Mouse (Mus musculus): ENCODE results near the gene Erfe. TPM values are rescaled to one million over a fixed set of nuclear protein-coding genes. Genes with fewer than 3 reads are reported as not detected.

Erfe gene
- polyA plus RNA-seq (2015; fragmentation: Nextera tagmentation; extraction: Ambion mirVana): 0.47 and 0.71 TPM in 2 replicates

- H3K36me3 ChIP-seq (ENCODE audit: insufficient read depth, low read length): peaks cover 9% of the 10 kb centered on the region
- no peaks in the 10 kb centered on the region for H3K27me3 ChIP-seq (replicated peaks; ENCODE audit: insufficient read depth, low read length)
- H3K9me3 ChIP-seq (ENCODE audit: low read length): no peaks in the 10 kb centered on the region
- TF ChIP-seq EP300 (IDR thresholded peaks at IDR 0.05) (no peak), CTCF (IDR thresholded peaks at IDR 0.05) (peak; percentile 88)
- peak within 1 kb of the TSS; percentile 34 for H3K4me3 ChIP-seq (ENCODE audit: low read depth, low read length)
- ATAC-seq (peak; percentile 75), DNase-seq (ENCODE audit: low spot score) (peak; percentile 76)
- WGBS: 4% methylated on average over 42 of the region's 68 CpGs
- peak within 1 kb of the TSS; percentile 84 for H3K4me2 ChIP-seq (replicated peaks; ENCODE audit: low read depth, low read length)
- H3K9ac ChIP-seq (replicated peaks; ENCODE audit: low read depth): peak within 1 kb of the TSS; percentile 29
- H3K4me1 ChIP-seq (ENCODE audit: insufficient read depth, low read depth, low read length): no peaks in the 10 kb centered on the region
- no peak within 1 kb of the TSS for H3K27ac ChIP-seq (ENCODE audit: low read length)
These were observed at the start of gene Erfe for GRCm38 (mm10) chr1:91366215-91367108. Gene Erfe (plus strand): TSS chr1:91366430.

GRCm38 (mm10) chr1:91317656-91318055, 48.6 kb upstream of the Erfe start:
- 80% methylated on average over 6 of the region's 6 CpGs for WGBS
- Histone ChIP-seq H3K27me3 (replicated peaks; ENCODE audit: insufficient read depth, low read length) (no peaks in the 10 kb centered on the region), H3K36me3 (ENCODE audit: insufficient read depth, low read length) (no peaks in the 10 kb centered on the region), H3K27ac (ENCODE audit: low read length) (no peak overlapping the region), H3K4me3 (ENCODE audit: low read depth, low read length) (no peak overlapping the region), H3K9me3 (ENCODE audit: low read length) (no peaks in the 10 kb centered on the region), H3K4me1 (ENCODE audit: insufficient read depth, low read depth, low read length) (no peaks in the 10 kb centered on the region), H3K4me2 (replicated peaks; ENCODE audit: low read depth, low read length) (no peak overlapping the region), H3K9ac (replicated peaks; ENCODE audit: low read depth) (no peak overlapping the region)
- no peak for DNase-seq (ENCODE audit: low spot score)
- TF ChIP-seq EP300 (IDR thresholded peaks at IDR 0.05) (no peak), CTCF (IDR thresholded peaks at IDR 0.05) (no peak)
- no peak for ATAC-seq

GRCm38 (mm10) chr1:91321760-91322438, 44.3 kb upstream of the Erfe start, which contains the start of gene Espnl:
Gene Espnl (plus strand): TSS chr1:91322075.
- no peaks in the 10 kb centered on the region for H3K36me3 ChIP-seq (ENCODE audit: insufficient read depth, low read length)
- no peak; the same call in 1 of the 2 replicates for ATAC-seq
- DNase-seq (ENCODE audit: low spot score): no peak
- H3K27ac ChIP-seq (ENCODE audit: low read length): no peak within 1 kb of the TSS
- H3K4me1 ChIP-seq (ENCODE audit: insufficient read depth, low read depth, low read length): no peaks in the 10 kb centered on the region
- no peak within 1 kb of the TSS for H3K4me3 ChIP-seq (ENCODE audit: low read depth, low read length)
- no peaks in the 10 kb centered on the region for H3K9me3 ChIP-seq (ENCODE audit: low read length)
- H3K4me2 ChIP-seq (replicated peaks; ENCODE audit: low read depth, low read length): no peak within 1 kb of the TSS
- no peak within 1 kb of the TSS for H3K9ac ChIP-seq (replicated peaks; ENCODE audit: low read depth)
- TF ChIP-seq CTCF (IDR thresholded peaks at IDR 0.05) (no peak), EP300 (IDR thresholded peaks at IDR 0.05) (no peak)
- H3K27me3 ChIP-seq (replicated peaks; ENCODE audit: insufficient read depth, low read length): no peaks in the 10 kb centered on the region
- WGBS: 48% methylated on average over 19 of the region's 19 CpGs

GRCm38 (mm10) chr1:91324646-91325045, 41.6 kb upstream of the Erfe start:
- no peak overlapping the region for H3K4me2 ChIP-seq (replicated peaks; ENCODE audit: low read depth, low read length)
- ATAC-seq: no peak
- H3K9me3 ChIP-seq (ENCODE audit: low read length): no peaks in the 10 kb centered on the region
- no peaks in the 10 kb centered on the region for H3K36me3 ChIP-seq (ENCODE audit: insufficient read depth, low read length)
- DNase-seq (ENCODE audit: low spot score): no peak
- no peak for TF ChIP-seq EP300 (IDR thresholded peaks at IDR 0.05)
- no peak for TF ChIP-seq CTCF (IDR thresholded peaks at IDR 0.05)
- no peaks in the 10 kb centered on the region for H3K27me3 ChIP-seq (replicated peaks; ENCODE audit: insufficient read depth, low read length)
- no peaks in the 10 kb centered on the region for H3K4me1 ChIP-seq (ENCODE audit: insufficient read depth, low read depth, low read length)
- no peak overlapping the region for H3K9ac ChIP-seq (replicated peaks; ENCODE audit: low read depth)
- 65% methylated on average over 2 of the region's 2 CpGs for WGBS
- no peak overlapping the region for H3K27ac ChIP-seq (ENCODE audit: low read length)
- no peak overlapping the region for H3K4me3 ChIP-seq (ENCODE audit: low read depth, low read length)

GRCm38 (mm10) chr1:91325488-91326042, 40.7 kb upstream of the Erfe start:
- TF ChIP-seq CTCF (IDR thresholded peaks at IDR 0.05) (no peak), EP300 (IDR thresholded peaks at IDR 0.05) (no peak)
- no peak overlapping the region for H3K4me2 ChIP-seq (replicated peaks; ENCODE audit: low read depth, low read length)
- no peaks in the 10 kb centered on the region for H3K9me3 ChIP-seq (ENCODE audit: low read length)
- no peak overlapping the region for H3K4me3 ChIP-seq (ENCODE audit: low read depth, low read length)
- H3K36me3 ChIP-seq (ENCODE audit: insufficient read depth, low read length): no peaks in the 10 kb centered on the region
- 69% methylated on average over 4 of the region's 4 CpGs for WGBS
- ATAC-seq: no peak
- no peaks in the 10 kb centered on the region for H3K27me3 ChIP-seq (replicated peaks; ENCODE audit: insufficient read depth, low read length)
- H3K9ac ChIP-seq (replicated peaks; ENCODE audit: low read depth): no peak overlapping the region
- DNase-seq (ENCODE audit: low spot score): no peak
- no peak overlapping the region for H3K27ac ChIP-seq (ENCODE audit: low read length)
- no peaks in the 10 kb centered on the region for H3K4me1 ChIP-seq (ENCODE audit: insufficient read depth, low read depth, low read length)

GRCm38 (mm10) chr1:91332102-91332501, 34.1 kb upstream of the Erfe start:
- H3K27ac ChIP-seq (ENCODE audit: low read length): no peak overlapping the region
- H3K4me3 ChIP-seq (ENCODE audit: low read depth, low read length): no peak overlapping the region
- no peaks in the 10 kb centered on the region for H3K9me3 ChIP-seq (ENCODE audit: low read length)
- DNase-seq (ENCODE audit: low spot score) (no peak), ATAC-seq (no peak)
- H3K27me3 ChIP-seq (replicated peaks; ENCODE audit: insufficient read depth, low read length): no peaks in the 10 kb centered on the region
- 47% methylated on average over 4 of the region's 4 CpGs for WGBS
- no peaks in the 10 kb centered on the region for H3K36me3 ChIP-seq (ENCODE audit: insufficient read depth, low read length)
- no peak overlapping the region for H3K9ac ChIP-seq (replicated peaks; ENCODE audit: low read depth)
- no peak overlapping the region for H3K4me2 ChIP-seq (replicated peaks; ENCODE audit: low read depth, low read length)
- no peaks in the 10 kb centered on the region for H3K4me1 ChIP-seq (ENCODE audit: insufficient read depth, low read depth, low read length)
- no peak for TF ChIP-seq CTCF (IDR thresholded peaks at IDR 0.05)
- no peak for TF ChIP-seq EP300 (IDR thresholded peaks at IDR 0.05)

Measured in lung, postnatal 0 days (tissue).